Mouse (Mus musculus) cerebellum, adult 11-12 months (tissue): ENCODE measurements around the gene Ap1ar.

Source experiments
- DNase-seq: peaks from one replicate; pipeline ENCODE4 v3.0.0; 2022

Gene Ap1ar

GRCm38 (mm10) chr3:127837154-127837865 lies at the start of gene Ap1ar:
Gene Ap1ar, minus strand, starts transcription at chr3:127837523.
- peak; percentile 95 for DNase-seq

GRCm38 (mm10) chr3:127881684-127882083 lies 44.4 kb upstream of the Ap1ar start:
- no peak for DNase-seq

- DNase-seq = no peak
Observed at GRCm38 (mm10) chr3:127879968-127880367, 42.6 kb upstream of the Ap1ar start.

GRCm38 (mm10) chr3:127875509-127875908 lies 38.2 kb upstream of the Ap1ar start:
- no peak for DNase-seq

GRCm38 (mm10) chr3:127875059-127875458 lies 37.7 kb upstream of the Ap1ar start:
- DNase-seq = no peak

- no peak for DNase-seq
Observed at GRCm38 (mm10) chr3:127874254-127874883, 37.0 kb upstream of the Ap1ar start.

GRCm38 (mm10) chr3:127871575-127871974 lies 34.3 kb upstream of the Ap1ar start:
- DNase-seq = no peak

GRCm38 (mm10) chr3:127868880-127869279 lies 31.6 kb upstream of the Ap1ar start:
- DNase-seq = no peak

- DNase-seq = no peak
Observed at GRCm38 (mm10) chr3:127868046-127868758, 30.9 kb upstream of the Ap1ar start.

- DNase-seq = no peak
Observed at GRCm38 (mm10) chr3:127864242-127864641, 26.9 kb upstream of the Ap1ar start.

- no peak for DNase-seq
Observed at GRCm38 (mm10) chr3:127863571-127863970, 26.2 kb upstream of the Ap1ar start.

- no peak for DNase-seq
Observed at GRCm38 (mm10) chr3:127862479-127862878, 25.2 kb upstream of the Ap1ar start.

GRCm38 (mm10) chr3:127861340-127861739 lies 24.0 kb upstream of the Ap1ar start:
- no peak for DNase-seq

GRCm38 (mm10) chr3:127853431-127854206 lies 16.3 kb upstream of the Ap1ar start:
- peak; percentile 37 for DNase-seq

GRCm38 (mm10) chr3:127852722-127853121 lies 15.4 kb upstream of the Ap1ar start:
- no peak for DNase-seq

- DNase-seq = no peak
Observed at GRCm38 (mm10) chr3:127850776-127851646, 13.7 kb upstream of the Ap1ar start.

GRCm38 (mm10) chr3:127849922-127850321 lies 12.6 kb upstream of the Ap1ar start:
- no peak for DNase-seq

- no peak for DNase-seq
Observed at GRCm38 (mm10) chr3:127848088-127848808, 10.9 kb upstream of the Ap1ar start.

- DNase-seq = no peak
Observed at GRCm38 (mm10) chr3:127843941-127844327, 6.6 kb upstream of the Ap1ar start.

- no peak for DNase-seq
Observed at GRCm38 (mm10) chr3:127843324-127843940, 6.1 kb upstream of the Ap1ar start.

- no peak for DNase-seq
Observed at GRCm38 (mm10) chr3:127841926-127842325, 4.6 kb upstream of the Ap1ar start.
